Mouse (Mus musculus) mature B cell (primary cell): Measurements from ENCODE around the gene Gsdma3.
"Not testable (repeated sequence)": the region's sequence is repeated elsewhere in the genome, so short reads cannot be mapped to it uniquely, and the experiment has no call there.

Experiments used
- in situ Hi-C: fragments of 300-500 bp; cut with MboI; formaldehyde crosslinking; loops from 2 replicates; pipeline ENCODE4 v1.14.3; 2019

Gsdma3 gene

GRCm38 (mm10) chr11:98595955-98596354 is 30.2 kb upstream of the Gsdma3 start:
- in situ Hi-C loops: no loop called here

- in situ Hi-C loops: no loop called here
These were observed 28.8 kb upstream of the Gsdma3 start for GRCm38 (mm10) chr11:98597363-98597762.

- in situ Hi-C loops: no loop called here
These were observed 28.2 kb upstream of the Gsdma3 start, which contains the start of gene Lrrc3c for GRCm38 (mm10) chr11:98597991-98598390. Gene Lrrc3c (plus strand): TSS chr11:98598291.

- in situ Hi-C loops: no loop called here
These were observed 27.3 kb upstream of the Gsdma3 start for GRCm38 (mm10) chr11:98598851-98599290.

GRCm38 (mm10) chr11:98599291-98599690 is 26.9 kb upstream of the Gsdma3 start:
- in situ Hi-C loops: no loop called here

GRCm38 (mm10) chr11:98602090-98602690 is 24.0 kb upstream of the Gsdma3 start:
- in situ Hi-C loops: no loop called here

- in situ Hi-C loops: no loop called here
These were observed 22.2 kb upstream of the Gsdma3 start for GRCm38 (mm10) chr11:98603953-98604352.

- in situ Hi-C loops: not testable (repeated sequence)
These were observed 21.2 kb upstream of the Gsdma3 start for GRCm38 (mm10) chr11:98604911-98605310.

GRCm38 (mm10) chr11:98606763-98607162 is 19.4 kb upstream of the Gsdma3 start:
- in situ Hi-C loops: no loop called here

GRCm38 (mm10) chr11:98620791-98621190 is 5.4 kb upstream of the Gsdma3 start:
- in situ Hi-C loops: no loop called here

GRCm38 (mm10) chr11:98623981-98624380 is 2.2 kb upstream of the Gsdma3 start:
- in situ Hi-C loops: not testable (repeated sequence)

GRCm38 (mm10) chr11:98624381-98624780 is 1.8 kb upstream of the Gsdma3 start:
- in situ Hi-C loops: not testable (repeated sequence)

- in situ Hi-C loops: no loop called here
These were observed 2.5 kb downstream of the Gsdma3 start for GRCm38 (mm10) chr11:98628706-98629105.

- in situ Hi-C loops: no loop called here
These were observed 4.5 kb downstream of the Gsdma3 start for GRCm38 (mm10) chr11:98630646-98631045.

- in situ Hi-C loops: not testable (repeated sequence)
These were observed 9.3 kb downstream of the Gsdma3 start for GRCm38 (mm10) chr11:98635312-98635970.

GRCm38 (mm10) chr11:98637501-98637900 is 11.3 kb downstream of the Gsdma3 start:
- in situ Hi-C loops: no loop called here

- in situ Hi-C loops: no loop called here
These were observed 13.9 kb downstream of the Gsdma3 start for GRCm38 (mm10) chr11:98640091-98640490.

- in situ Hi-C loops: no loop called here
These were observed 18.6 kb downstream of the Gsdma3 start for GRCm38 (mm10) chr11:98644757-98645156.

GRCm38 (mm10) chr11:98645946-98646345 is 19.8 kb downstream of the Gsdma3 start:
- in situ Hi-C loops: no loop called here

- in situ Hi-C loops: no loop called here
These were observed 20.3 kb downstream of the Gsdma3 start, which contains the start of gene Gsdma2 for GRCm38 (mm10) chr11:98646459-98646858. Gene Gsdma2 (plus strand): TSS chr11:98646759.

GRCm38 (mm10) chr11:98655076-98655475 is 28.9 kb downstream of the Gsdma3 start:
- in situ Hi-C loops: not testable (repeated sequence)

GRCm38 (mm10) chr11:98660517-98660916 is 34.4 kb downstream of the Gsdma3 start:
- in situ Hi-C loops: no loop called here

GRCm38 (mm10) chr11:98664091-98664490 is 37.9 kb downstream of the Gsdma3 start, which contains the start of gene Gsdma:
Gene Gsdma (plus strand): TSS chr11:98664351.
- in situ Hi-C loops: no loop called here
